Mouse (Mus musculus): ENCODE results near the gene Cog4.

DNA sequence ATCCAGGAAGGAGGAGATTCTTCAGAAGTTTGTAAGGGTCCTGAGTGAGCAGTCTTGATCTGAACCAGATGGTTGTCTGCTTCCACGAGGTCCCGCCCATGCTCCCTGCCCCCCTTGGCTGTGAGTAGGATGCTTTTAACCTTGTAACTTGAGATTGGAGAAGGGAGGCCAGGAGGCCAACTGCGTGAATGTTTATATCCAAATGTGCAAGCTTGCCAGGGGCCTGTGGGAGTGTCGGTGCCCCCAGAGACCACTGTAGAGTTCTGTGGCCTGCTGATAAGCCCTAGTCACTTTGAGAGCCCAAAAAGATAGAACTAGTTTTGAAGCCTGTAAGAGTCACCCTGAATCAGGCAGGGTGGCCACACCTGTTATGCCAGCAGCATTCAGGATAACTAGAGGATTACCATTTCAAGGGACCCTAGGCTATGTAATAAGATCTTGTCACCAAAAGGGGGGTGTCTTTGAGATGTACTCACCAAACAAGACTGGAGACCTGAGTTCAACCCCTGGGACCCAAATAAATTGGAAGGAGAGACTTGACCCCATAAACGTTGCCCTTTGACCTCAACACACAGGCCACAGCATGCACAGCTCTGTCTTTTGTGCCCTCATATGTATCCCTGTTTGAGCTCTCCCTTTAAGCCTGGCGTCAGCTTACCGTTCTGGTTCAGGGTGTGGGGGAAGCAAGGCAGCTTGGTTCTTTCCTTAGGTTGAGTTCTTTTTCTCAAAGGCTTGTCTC, 75.3 kb downstream of the Cog4 start:
- no peak for TF ChIP-seq POLR2A (IDR thresholded peaks at IDR 0.05; ENCODE audit: borderline replicate concordance, insufficient read depth, low read length)
- TF ChIP-seq CTCF (IDR thresholded peaks at IDR 0.05; ENCODE audit: borderline replicate concordance, insufficient read depth, low read depth, low read length): no peak
